ENCODE assay signal across 26 mouse cellular contexts in genomic region chr3:124501427-124501826, GRCm38 (mm10).
DNase-seq lines count a peak whose midpoint lies in the region; ATAC-seq and TF ChIP-seq lines count a peak whose summit lies in the region.
"Had no signal": no experiment of that assay in that cellular context is flagged by ENCODE, and none has a peak within 500 bp of the region (broad histone marks: within the 10 kb centered on the region; RNA-seq: fewer than 3 reads in every experiment).

No protein-coding gene starts in this region.

- no peak for TF ChIP-seq EP300 in MEL (IDR thresholded peaks at IDR 0.05; ENCODE audit: low read depth in 1 of 2, low read length in 2 of 2)

- no peak for TF ChIP-seq POLR2A in MEL (IDR thresholded peaks at IDR 0.05; ENCODE audit: control insufficient read depth in 1 of 2, insufficient read depth in 1 of 2, low read depth in 1 of 2, low read length in 2 of 2, poor library complexity in 1 of 2)

- no peak overlapping the region for H3K27ac ChIP-seq in MEL (ENCODE audit: control insufficient read depth, low read depth, low read length)
- H3K27ac ChIP-seq: embryonic facial prominence, embryonic 13.5 days; embryonic facial prominence, embryonic 15.5 days; forebrain, embryonic 13.5 days; forebrain, embryonic 15.5 days had no signal

- H3K79me2 ChIP-seq in MEL (ENCODE audit: control insufficient read depth, insufficient read depth, low read length, poor library complexity): no peaks in the 10 kb centered on the region

- H3K4me3 ChIP-seq in MEL (ENCODE audit: control insufficient read depth in 1 of 2, insufficient read depth in 1 of 2, low read depth in 2 of 2, low read length in 2 of 2): no peak overlapping the region
- H3K4me3 ChIP-seq: embryonic facial prominence, embryonic 13.5 days; embryonic facial prominence, embryonic 15.5 days; forebrain, embryonic 13.5 days; forebrain, embryonic 15.5 days had no signal

- TF ChIP-seq RAD21 in MEL (IDR thresholded peaks at IDR 0.05; ENCODE audit: low read depth, low read length): peak; percentile 53

- no peaks in the 10 kb centered on the region for H3K9me3 ChIP-seq in MEL (replicated peaks; ENCODE audit: insufficient read depth, low read length)
- H3K9me3 ChIP-seq: embryonic facial prominence, embryonic 13.5 days; embryonic facial prominence, embryonic 15.5 days; forebrain, embryonic 13.5 days; forebrain, embryonic 15.5 days had no signal

- H3K4me1 ChIP-seq in MEL (ENCODE audit: control insufficient read depth in 1 of 2, insufficient read depth in 2 of 2, low read length in 2 of 2): no peaks in the 10 kb centered on the region
- H3K4me1 ChIP-seq: embryonic facial prominence, embryonic 13.5 days; embryonic facial prominence, embryonic 15.5 days; forebrain, embryonic 13.5 days; forebrain, embryonic 15.5 days had no signal

- no peaks in the 10 kb centered on the region for H3K36me3 ChIP-seq in MEL (ENCODE audit: control insufficient read depth in 1 of 2, insufficient read depth in 2 of 2, low read length in 2 of 2)
- H3K36me3 ChIP-seq: embryonic facial prominence, embryonic 13.5 days; embryonic facial prominence, embryonic 15.5 days; forebrain, embryonic 15.5 days; G1E had no signal

- peak; percentile 6 to 9 for DNase-seq in cerebellum, postnatal 10 days
- DNase-seq in cerebellum, adult 11-12 months: no peak
- DNase-seq in ES-CJ7 (ENCODE audit: low read depth, low spot score) (peak; percentile 21), MEL (ENCODE audit: low read depth, low spot score) (peak; percentile 36), ZHBTc4 (ENCODE audit: low read depth, low spot score) (peak; percentile 6)
- no peak for DNase-seq in thymus, postnatal 10 days (ENCODE audit: low spot score in 2 of 2)
- no peak for DNase-seq in gastrocnemius, postnatal 10 days
- DNase-seq: adrenal gland, adult 2 months; adrenal gland, postnatal 10 days; adrenal gland, postnatal 25 days; B cell, adult 2 months; cerebellum, adult 11 months; cerebellum, adult 2 months; cerebellum, adult 9-10 months; cerebellum, postnatal 14 days; cerebellum, postnatal 36 days; embryo, embryonic 11 days; forebrain, postnatal 0 days had no signal

- H3K9ac ChIP-seq in MEL (ENCODE audit: control insufficient read depth, low read depth, low read length, poor library complexity, severe bottlenecking): no peak overlapping the region
- H3K9ac ChIP-seq: embryonic facial prominence, embryonic 13.5 days; embryonic facial prominence, embryonic 15.5 days; forebrain, embryonic 13.5 days; forebrain, embryonic 15.5 days; forebrain, postnatal 0 days had no signal

- no peaks in the 10 kb centered on the region for H3K27me3 ChIP-seq in MEL (ENCODE audit: control insufficient read depth in 1 of 2, insufficient read depth in 2 of 2, low read length in 2 of 2)
- H3K27me3 ChIP-seq: CH12.LX; embryonic facial prominence, embryonic 13.5 days; embryonic facial prominence, embryonic 15.5 days; forebrain, embryonic 13.5 days; forebrain, embryonic 15.5 days had no signal

- ATAC-seq in erythroblast, adult 5-6 weeks (replicated peaks; ENCODE audit: low FRiP score, poor library complexity, severe bottlenecking): no peak
- ATAC-seq: CD4-positive, CD25-positive, alpha-beta regulatory T cell, adult 4 months; forebrain, embryonic 13.5 days; forebrain, embryonic 15.5 days; forebrain, postnatal 0 days had no signal

- peak; percentile 12 to 68 (median 53); a peak in 5 of 6 replicates for TF ChIP-seq CTCF in MEL (IDR thresholded peaks at IDR 0.05 in 2 of 3, conservative IDR thresholded peaks at IDR 0.05 in 1 of 3; ENCODE audit: control insufficient read depth in 1 of 3, insufficient read depth in 1 of 3, low read depth in 2 of 3, low read length in 3 of 3, poor library complexity in 1 of 3, severe bottlenecking in 1 of 3)

TF ChIP-seq in MEL, 35 proteins besides CTCF, POLR2A, EP300 and RAD21:
- no peak for TF ChIP-seq KAT2A (conservative IDR thresholded peaks at IDR 0.05; ENCODE audit: low read depth, low read length)
- peak; percentile 88 for TF ChIP-seq SMC3 (IDR thresholded peaks at IDR 0.05; ENCODE audit: low read depth, low read length)
- TF ChIP-seq BHLHE40 (IDR thresholded peaks at IDR 0.05; ENCODE audit: borderline replicate concordance, low read depth, low read length): no peak
- TF ChIP-seq JUND (IDR thresholded peaks at IDR 0.05; ENCODE audit: low read depth, low read length): no peak
- peak; percentile 53 for TF ChIP-seq ZC3H11A (IDR thresholded peaks at IDR 0.05; ENCODE audit: low read depth, low read length)
- TF ChIP-seq MYB (IDR thresholded peaks at IDR 0.05; ENCODE audit: low read depth, low read length): no peak
TF ChIP-seq in MEL: peak in this region for 2.

Comparison
In these comparisons a context has a peak if more than half of its experiments do, and no peak if none do; other contexts are left out.
1. DNase-seq: peak in cerebellum, postnatal 10 days (2 of 2), ES-CJ7 (single experiment), MEL (single experiment) and ZHBTc4 (single experiment); none in cerebellum, adult 11-12 months (single experiment), thymus, postnatal 10 days (0 of 2) and gastrocnemius, postnatal 10 days (single experiment).